9 mouse cellular contexts compared by ENCODE assay signal in the genomic region with DNA sequence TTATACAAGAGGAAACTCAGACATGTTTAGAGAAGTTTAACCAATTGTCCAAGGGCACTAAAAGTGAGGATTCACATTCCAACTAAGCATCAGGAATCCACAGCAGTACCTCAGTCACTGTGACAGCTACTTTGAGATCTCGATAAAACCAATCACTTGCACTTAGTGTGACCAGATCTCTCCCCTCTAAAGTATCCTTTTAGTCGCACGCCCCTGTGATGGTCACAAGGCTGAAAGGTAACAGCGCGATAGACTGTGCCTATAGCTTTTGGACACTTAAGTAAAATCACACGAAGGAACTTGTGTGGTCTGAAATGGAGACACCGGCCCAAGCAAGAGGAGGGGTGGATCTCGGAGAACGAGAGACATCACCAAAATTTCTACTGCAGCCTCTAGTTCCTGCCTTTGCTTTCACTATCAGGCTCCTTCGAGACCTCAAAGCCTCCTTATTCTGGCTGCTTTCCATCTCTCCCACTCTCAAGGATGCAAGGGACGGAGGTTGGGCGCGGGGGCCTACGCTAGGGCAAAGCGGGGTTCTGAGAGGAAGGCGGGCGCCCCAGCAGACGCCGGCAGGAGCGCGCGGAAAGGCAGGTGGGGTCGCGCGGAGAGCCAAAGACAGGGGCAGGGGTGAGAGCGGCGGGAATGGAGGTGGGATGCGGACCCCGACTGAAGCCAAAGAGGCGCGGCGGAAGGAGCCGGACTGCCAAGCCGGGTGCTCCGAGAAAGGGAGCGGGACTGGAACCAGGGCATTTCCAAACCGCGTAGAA. TPM values are rescaled to one million over a fixed set of nuclear protein-coding genes. Genes with fewer than 3 reads are reported as not detected.
DNase-seq lines count a peak whose midpoint lies in the region; ATAC-seq and TF ChIP-seq lines count a peak whose summit lies in the region.
"Had no signal": no experiment of that assay in that cellular context is flagged by ENCODE, and none has a peak within 500 bp of the region (broad histone marks: within the 10 kb centered on the region; RNA-seq: fewer than 3 reads in every experiment).

Gene Samd15, plus strand, starts transcription at position 518 of the 767 bp plus-strand sequence.

- H3K9ac ChIP-seq in MEL (ENCODE audit: control insufficient read depth, low read depth, low read length, poor library complexity, severe bottlenecking), result peak within 1 kb of the TSS; percentile 94
- H3K9ac ChIP-seq in forebrain, embryonic 16.5 days (replicated peaks; ENCODE audit: low read depth, low read length), result peak within 1 kb of the TSS; percentile 95

- peaks cover 15% of the 10 kb centered on the region for H3K79me2 ChIP-seq in MEL (ENCODE audit: control insufficient read depth, insufficient read depth, low read length, poor library complexity)

- peak; percentile 68 for ATAC-seq in forebrain, embryonic 16.5 days

- H3K4me2 ChIP-seq in forebrain, embryonic 16.5 days (ENCODE audit: low read length), result peak within 1 kb of the TSS; percentile 82

- H3K36me3 ChIP-seq in MEL (ENCODE audit: control insufficient read depth in 1 of 2, insufficient read depth in 2 of 2, low read length in 2 of 2), result peaks cover 0 to 19% of the 10 kb centered on the region in 2 experiments; a peak in 2 of 4 replicates
- H3K36me3 ChIP-seq in forebrain, embryonic 16.5 days (ENCODE audit: control insufficient read depth, insufficient read depth), result no peaks in the 10 kb centered on the region
- H3K36me3 ChIP-seq in hindbrain, embryonic 10.5 days, result no peaks in the 10 kb centered on the region

- H3K27ac ChIP-seq in MEL (ENCODE audit: control insufficient read depth, low read depth, low read length), result peak within 1 kb of the TSS; percentile 32
- H3K27ac ChIP-seq in forebrain, embryonic 16.5 days (ENCODE audit: low read length), result peak within 1 kb of the TSS; percentile 93
- H3K27ac ChIP-seq in hindbrain, embryonic 10.5 days, result peak within 1 kb of the TSS; percentile 94

- TF ChIP-seq RAD21 in MEL (IDR thresholded peaks at IDR 0.05; ENCODE audit: low read depth, low read length), result no peak

- no peak for TF ChIP-seq POLR2A in MEL (IDR thresholded peaks at IDR 0.05; ENCODE audit: control insufficient read depth in 1 of 2, insufficient read depth in 1 of 2, low read depth in 1 of 2, low read length in 2 of 2, poor library complexity in 1 of 2)

- no peaks in the 10 kb centered on the region for H3K27me3 ChIP-seq in MEL (ENCODE audit: control insufficient read depth in 1 of 2, insufficient read depth in 2 of 2, low read length in 2 of 2)
- H3K27me3 ChIP-seq in forebrain, embryonic 16.5 days (replicated peaks; ENCODE audit: control insufficient read depth, insufficient read depth, low read length), result no peaks in the 10 kb centered on the region
- H3K27me3 ChIP-seq in hindbrain, embryonic 10.5 days (ENCODE audit: insufficient read depth, poor library complexity, severe bottlenecking), result peaks cover 7% of the 10 kb centered on the region; the same call in 1 of the 2 replicates

- no peak for TF ChIP-seq EP300 in MEL (IDR thresholded peaks at IDR 0.05; ENCODE audit: low read depth in 1 of 2, low read length in 2 of 2)

- WGBS in forebrain, embryonic 16.5 days, result under 1% methylated on average over 38 of the region's 38 CpGs
- whole genome bisulfite sequencing in hindbrain, embryonic 10.5 days, result 1% methylated on average over 38 of the region's 38 CpGs

- peak within 1 kb of the TSS; percentile 73 to 94 for H3K4me3 ChIP-seq in MEL (ENCODE audit: control insufficient read depth in 1 of 2, insufficient read depth in 1 of 2, low read depth in 2 of 2, low read length in 2 of 2)
- peak within 1 kb of the TSS; percentile 87 for H3K4me3 ChIP-seq in forebrain, embryonic 16.5 days (replicated peaks; ENCODE audit: low read length)
- H3K4me3 ChIP-seq in hindbrain, embryonic 10.5 days, result peak within 1 kb of the TSS; percentile 90

- no peaks in the 10 kb centered on the region for H3K9me3 ChIP-seq in MEL (replicated peaks; ENCODE audit: insufficient read depth, low read length)
- H3K9me3 ChIP-seq in forebrain, embryonic 16.5 days (ENCODE audit: control insufficient read depth, low read length), result no peaks in the 10 kb centered on the region
- no peaks in the 10 kb centered on the region for H3K9me3 ChIP-seq in hindbrain, embryonic 10.5 days

- H3K4me1 ChIP-seq in MEL (ENCODE audit: control insufficient read depth in 1 of 2, insufficient read depth in 2 of 2, low read length in 2 of 2), result peaks cover 7 to 11% of the 10 kb centered on the region in 2 experiments
- peaks cover 7% of the 10 kb centered on the region for H3K4me1 ChIP-seq in forebrain, embryonic 16.5 days (replicated peaks; ENCODE audit: control insufficient read depth, insufficient read depth, low read length)
- peaks cover 20% of the 10 kb centered on the region for H3K4me1 ChIP-seq in hindbrain, embryonic 10.5 days (replicated peaks)

- no peak for TF ChIP-seq CTCF in MEL (IDR thresholded peaks at IDR 0.05 in 2 of 3, conservative IDR thresholded peaks at IDR 0.05 in 1 of 3; ENCODE audit: control insufficient read depth in 1 of 3, insufficient read depth in 1 of 3, low read depth in 2 of 3, low read length in 3 of 3, poor library complexity in 1 of 3, severe bottlenecking in 1 of 3)

- DNase-seq in MEL (ENCODE audit: low read depth, low spot score), result peak; percentile 77
- DNase-seq in brain, adult 2 months (ENCODE audit: low read depth, low spot score), result peak; percentile 64
- DNase-seq in hindbrain, embryonic 10.5 days (ENCODE audit: low spot score), result no peak
- DNase-seq in layer of hippocampus, postnatal 36 days, result peak; percentile 40 to 43
- peak; percentile 54 for DNase-seq in lung, postnatal 10 days
- peak; percentile 26 for DNase-seq in ovary, postnatal 14 days (ENCODE audit: low spot score)
- peak; percentile 24 for DNase-seq in yolk sac, embryonic 10.5 days (ENCODE audit: low spot score)

TF ChIP-seq in MEL, 35 proteins besides CTCF, POLR2A, EP300 and RAD21:
- no peak for TF ChIP-seq ZC3H11A (IDR thresholded peaks at IDR 0.05; ENCODE audit: low read depth, low read length)
- peak; percentile 92 for TF ChIP-seq ZKSCAN1 (IDR thresholded peaks at IDR 0.05; ENCODE audit: low read depth, low read length)
- TF ChIP-seq ZNF384 (IDR thresholded peaks at IDR 0.05; ENCODE audit: low read depth, low read length), result no peak
- TF ChIP-seq MAX (IDR thresholded peaks at IDR 0.05; ENCODE audit: low read length), result no peak
- 0 out of 2 replicates have a peak, but pooled peaks have one; percentile 20 for TF ChIP-seq SIN3A (IDR thresholded peaks at IDR 0.05; ENCODE audit: low read length)
- no peak for TF ChIP-seq USF1 (IDR thresholded peaks at IDR 0.05; ENCODE audit: low read depth, low read length)
- TF ChIP-seq HCFC1 (IDR thresholded peaks at IDR 0.05; ENCODE audit: low read depth, low read length), result peak; percentile 51; the same call in 1 of the 2 replicates
- TF ChIP-seq TCF12 (IDR thresholded peaks at IDR 0.05; ENCODE audit: low read depth, low read length), result 0 out of 2 replicates have a peak, but pooled peaks have one; percentile 5
- no peak for TF ChIP-seq MAZ (IDR thresholded peaks at IDR 0.05; ENCODE audit: low read depth, low read length)
- no peak for TF ChIP-seq POLR2AphosphoS5 (IDR thresholded peaks at IDR 0.05; ENCODE audit: borderline replicate concordance, low read depth, low read length)
- TF ChIP-seq E2F4 (IDR thresholded peaks at IDR 0.05; ENCODE audit: borderline replicate concordance, low read depth, low read length), result 0 out of 2 replicates have a peak, but pooled peaks have one; percentile 33
- peak; percentile 22; the same call in 1 of the 2 replicates for TF ChIP-seq MXI1 (IDR thresholded peaks at IDR 0.05; ENCODE audit: low read depth, low read length)
- TF ChIP-seq RCOR1 (IDR thresholded peaks at IDR 0.05; ENCODE audit: low read depth, low read length), result no peak
- TF ChIP-seq ELF1 (IDR thresholded peaks at IDR 0.05; ENCODE audit: low read depth, low read length), result no peak
TF ChIP-seq in MEL: peak in this region for 6.

RNA-seq across cellular contexts. Expression of gene Samd15, which starts in this region (rescaled TPM):
- 0.20 and 0.62 TPM in 2 replicates for total RNA-seq in MEL (2012; rRNA removed)
- polyA plus RNA-seq in MEL (2012; ENCODE audit: insufficient read depth in 1 of 2, insufficient read length in 2 of 2, low read depth in 1 of 2, low replicate concordance in 2 of 2, missing spikeins in 1 of 2), result 10 to 100 TPM in 1 of 2 experiments, not detected in 1; 24.0 TPM
- polyA plus RNA-seq in forebrain, embryonic 16.5 days (2015; fragmentation: Nextera tagmentation; extraction: Ambion mirVana), result 1.1 and 1.3 TPM in 2 replicates
- polyA plus RNA-seq in hindbrain, embryonic 10.5 days (2016; fragmentation: Nextera tagmentation; extraction: Ambion mirVana), result 1.2 and 1.6 TPM in 2 replicates
- 1 to 10 TPM; 2.7 to 2.9 TPM for total RNA-seq in layer of hippocampus, postnatal 36 days (2021)
- total RNA-seq: gastrocnemius, adult 8-10 months had no signal

Comparison
In these comparisons a context has a peak if more than half of its experiments do, and no peak if none do; other contexts are left out.
1. H3K27ac ChIP-seq: peak in every context shown above with its lines; median percentile 94 in hindbrain, embryonic 10.5 days; 93 in forebrain, embryonic 16.5 days; 32 in MEL.